Mouse (Mus musculus) ES-CJ7 (cell line): ENCODE measurements around the gene Slc16a6.
"Not testable (repeated sequence)": the region's sequence is repeated elsewhere in the genome, so short reads cannot be mapped to it uniquely, and the experiment has no call there.

Experiments
- DNase-seq: peaks from one replicate; pipeline ENCODE4 v3.0.0; 2011; ENCODE audit warnings: low read depth, low spot score

Slc16a6 gene

GRCm38 (mm10) chr11:109473171-109474085, at the start of gene Slc16a6, which contains the start of gene Arsg:
Gene Slc16a6, minus strand, starts transcription at chr11:109473598.
Gene Arsg, plus strand, starts transcription at chr11:109473374.
- peak; percentile 91 for DNase-seq

DNA sequence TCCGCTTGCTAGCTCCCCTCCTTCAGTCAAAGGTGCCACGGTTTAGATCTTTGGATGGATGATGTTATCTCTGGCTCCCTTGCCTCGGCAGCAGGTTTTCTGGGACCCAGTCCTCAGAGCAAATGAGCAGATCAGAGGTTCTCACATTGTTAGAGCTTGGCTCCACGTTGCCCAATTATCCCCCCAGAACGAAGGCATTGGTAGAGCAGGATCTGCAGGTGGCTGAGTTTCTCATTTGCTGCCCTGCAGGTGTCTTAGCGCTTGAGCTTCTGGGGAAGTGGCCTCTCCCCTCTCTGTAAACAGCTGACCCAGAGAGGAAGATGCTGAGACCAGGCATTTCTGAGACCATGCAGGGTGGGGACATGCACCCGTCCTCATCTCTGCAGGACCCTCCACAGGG, 47.6 kb upstream of the Slc16a6 start:
- no peak for DNase-seq

DNA sequence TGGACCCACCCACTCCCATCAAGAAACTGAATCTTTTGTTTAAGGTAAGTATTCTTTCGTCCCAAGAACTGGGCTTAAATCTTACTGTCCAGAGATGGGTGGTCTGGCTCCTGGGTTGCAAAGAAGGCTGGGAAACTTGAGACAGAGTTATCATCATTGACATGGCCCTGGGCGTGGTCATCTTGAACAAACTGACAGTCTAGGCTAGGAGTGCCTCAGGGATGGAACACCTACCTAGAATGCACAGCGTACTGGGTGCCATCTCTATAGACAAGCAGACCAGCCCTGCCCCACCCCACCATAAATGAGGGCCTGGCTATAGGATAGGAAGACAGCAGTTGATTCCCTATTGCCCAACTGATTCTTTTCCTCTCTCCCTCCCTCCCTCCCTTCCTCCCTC, 44.4 kb upstream of the Slc16a6 start:
- no peak for DNase-seq

GRCm38 (mm10) chr11:109517330-109517729, 43.9 kb upstream of the Slc16a6 start:
- no peak for DNase-seq

DNA sequence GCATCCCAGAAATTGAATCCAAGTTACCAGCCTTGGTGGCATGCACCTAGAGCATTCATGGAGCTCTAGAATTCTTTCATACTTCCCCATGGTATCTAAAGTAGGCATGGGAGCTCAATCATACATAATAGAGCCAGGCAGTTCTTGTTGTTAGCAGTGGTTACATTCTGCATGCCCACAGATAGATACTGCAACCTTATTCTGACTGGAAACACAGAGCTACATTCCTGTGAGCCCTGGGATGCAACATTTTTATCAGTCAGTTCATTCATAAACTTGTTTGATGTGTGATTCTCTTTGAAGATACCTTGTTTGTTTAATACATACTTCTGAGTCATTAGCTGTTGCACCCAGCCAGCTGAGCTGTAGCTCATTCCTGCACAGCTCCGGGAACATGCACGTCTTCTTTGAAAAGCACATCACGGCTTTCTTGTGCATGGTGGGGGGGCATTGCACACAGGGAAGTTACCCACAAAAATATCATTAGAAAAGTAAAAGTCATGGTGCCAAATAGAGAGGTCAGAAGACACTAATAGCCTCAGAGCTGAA, 40.7 kb upstream of the Slc16a6 start:
- DNase-seq, result no peak

DNA sequence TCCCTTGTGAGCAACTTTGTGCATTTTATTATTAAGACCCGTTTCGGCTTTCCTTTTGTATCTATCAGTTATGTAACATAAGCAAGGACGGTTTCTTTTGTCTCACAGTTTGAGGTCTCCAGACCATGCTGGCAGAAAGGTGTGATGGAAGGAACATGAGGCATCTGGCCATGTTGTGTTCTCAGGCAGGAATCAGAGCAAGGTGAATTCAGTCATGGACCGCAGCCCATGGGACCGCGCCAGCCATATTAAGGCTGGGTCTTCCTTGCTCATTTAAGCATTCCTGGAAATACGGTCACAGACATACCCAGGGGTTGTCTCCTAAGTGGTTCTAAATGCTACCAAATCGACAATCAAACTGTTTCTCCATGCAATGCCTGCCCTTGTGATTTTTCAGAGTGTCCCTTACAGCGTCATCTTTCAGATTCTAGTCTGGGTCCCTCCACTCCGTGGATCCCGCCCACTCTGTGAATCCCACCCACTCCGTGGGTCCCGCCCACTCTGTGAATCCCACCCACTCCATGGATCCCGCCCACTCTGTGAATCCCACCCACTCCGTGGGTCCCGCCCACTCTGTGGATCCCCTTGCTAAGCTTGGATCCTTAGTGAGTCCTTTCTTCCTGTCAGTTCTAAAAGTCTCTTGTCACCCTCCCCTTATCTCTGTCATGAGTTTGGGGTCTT, 39.7 kb upstream of the Slc16a6 start:
- DNase-seq, result peak; percentile 55

- no peak for DNase-seq
Observed at GRCm38 (mm10) chr11:109507068-109507467, 33.7 kb upstream of the Slc16a6 start.

DNA sequence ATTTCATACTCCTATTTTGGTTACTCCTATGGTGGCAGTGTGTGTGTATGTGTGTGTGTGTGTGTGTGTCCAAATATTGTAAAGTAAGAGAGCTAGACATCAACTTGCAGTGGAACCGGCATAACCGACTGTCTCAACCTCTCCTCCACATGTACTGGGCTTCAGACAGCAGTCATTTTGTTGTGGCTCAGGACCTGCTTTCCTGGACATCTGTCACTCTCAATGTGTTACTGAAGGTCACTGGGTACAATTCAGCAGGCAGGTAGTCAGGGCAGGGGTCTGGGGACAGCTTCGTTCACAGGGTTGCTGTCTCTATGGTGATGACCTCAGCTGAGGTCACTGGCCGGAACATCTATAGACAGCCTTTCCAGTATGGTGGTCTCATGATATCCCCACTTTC, 32.4 kb upstream of the Slc16a6 start:
- no peak for DNase-seq

DNA sequence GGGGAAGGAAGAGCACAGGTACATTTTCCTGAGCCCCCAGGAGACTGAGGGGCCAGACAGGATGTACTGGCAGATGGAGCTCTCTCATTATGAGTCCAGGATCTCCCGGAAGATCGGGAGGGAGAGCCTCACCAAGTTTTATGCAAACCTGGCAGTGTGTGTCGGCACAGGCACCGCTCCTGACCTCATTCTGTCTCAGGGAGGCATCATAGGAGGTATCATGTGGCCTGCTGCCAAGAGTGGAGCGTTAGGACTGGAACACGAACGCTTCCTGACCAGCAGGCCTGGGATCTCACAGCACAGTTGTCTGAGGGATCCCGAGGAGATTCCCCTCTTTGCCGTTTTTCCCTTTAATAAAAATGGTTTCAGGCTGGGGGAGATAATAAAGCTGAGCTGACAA, 31.6 kb upstream of the Slc16a6 start:
- no peak for DNase-seq

DNA sequence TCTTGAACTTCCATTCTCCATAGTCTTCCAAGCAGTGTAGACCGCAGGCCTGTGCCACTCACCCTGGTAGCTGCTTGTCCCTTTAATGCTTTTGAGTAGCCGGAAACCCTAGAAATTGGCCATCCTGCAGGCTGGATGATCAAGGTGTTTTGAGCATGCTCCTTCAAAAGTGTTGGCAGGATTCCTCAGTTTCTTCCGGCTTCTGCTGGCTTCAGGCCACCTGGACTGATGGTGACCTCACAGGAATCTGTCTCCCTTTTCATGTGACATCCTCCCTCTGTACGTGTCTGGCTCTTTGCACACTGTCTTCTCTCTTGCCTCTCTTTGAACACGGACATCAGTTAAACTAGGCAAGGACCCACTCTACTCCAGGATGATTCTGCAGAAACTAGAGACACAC, 26.8 kb upstream of the Slc16a6 start:
- no peak for DNase-seq

DNA sequence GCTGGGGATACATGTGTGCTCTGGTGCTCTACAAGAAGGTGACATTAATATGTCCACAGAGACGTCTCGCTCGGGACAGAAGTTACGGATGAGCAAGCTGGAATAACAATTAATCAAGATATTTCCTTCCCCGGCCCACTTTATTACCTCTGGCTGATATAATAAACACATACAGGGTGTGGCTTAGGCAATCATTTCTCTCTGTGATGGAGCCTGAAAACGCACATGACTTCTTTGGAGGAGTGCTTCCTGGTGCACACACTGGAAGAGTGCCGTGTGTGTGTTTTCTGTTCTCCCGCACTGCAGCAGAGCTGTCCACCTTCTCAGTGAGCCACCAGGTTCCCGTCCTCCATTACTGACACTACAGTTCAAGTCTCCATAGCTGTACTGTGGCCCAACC, 24.6 kb upstream of the Slc16a6 start:
- DNase-seq, result no peak

- no peak for DNase-seq
Observed at GRCm38 (mm10) chr11:109496996-109497714, 23.8 kb upstream of the Slc16a6 start.

GRCm38 (mm10) chr11:109496475-109496993, 23.1 kb upstream of the Slc16a6 start:
- no peak for DNase-seq

- DNase-seq, result no peak
Observed at GRCm38 (mm10) chr11:109495771-109496474, 22.5 kb upstream of the Slc16a6 start.

- no peak for DNase-seq
Observed at GRCm38 (mm10) chr11:109494890-109495770, 21.7 kb upstream of the Slc16a6 start.

- DNase-seq, result not testable (repeated sequence)
Observed at GRCm38 (mm10) chr11:109492847-109493464, 19.6 kb upstream of the Slc16a6 start.

DNA sequence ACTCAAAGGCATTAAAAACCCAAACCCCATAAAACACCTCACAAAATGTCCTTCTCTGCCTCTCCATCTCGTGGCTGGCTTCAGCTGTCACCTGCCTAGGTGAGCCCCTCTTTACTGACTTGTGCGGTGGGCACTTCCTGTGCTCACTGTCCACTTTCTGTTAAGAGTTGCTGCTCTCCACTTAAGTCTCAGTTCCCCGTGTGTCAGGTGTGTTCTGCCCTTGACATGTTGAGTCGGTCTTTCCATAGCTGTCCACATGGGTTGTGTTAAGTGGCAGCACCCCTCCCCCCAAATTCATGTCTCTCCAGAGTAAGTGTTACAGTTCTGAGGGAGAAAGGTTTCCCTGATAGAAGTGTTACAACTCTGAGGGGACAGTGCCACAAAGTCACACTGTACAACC, 18.4 kb upstream of the Slc16a6 start:
- DNase-seq, result no peak

- DNase-seq, result no peak
Observed at GRCm38 (mm10) chr11:109489763-109490162, 16.4 kb upstream of the Slc16a6 start.

- DNase-seq, result no peak
Observed at GRCm38 (mm10) chr11:109487991-109488684, 14.7 kb upstream of the Slc16a6 start.
